Mouse (Mus musculus): ENCODE data around the gene Zfp446. TPM values are rescaled to one million over a fixed set of nuclear protein-coding genes. Genes with fewer than 3 reads are reported as not detected.
A peak's percentile ranks its signal among the peaks of the same experiment; 100 is the strongest.

Zfp446 gene
- total and polyA plus RNA-seq, 3 experiments, result 7.8 to 12.9 (median 12.8) TPM

- H3K4me3 ChIP-seq (replicated peaks in 1 of 3; ENCODE audit: low read depth in 2 of 3, low read length in 2 of 3, poor library complexity in 1 of 3), result no peak overlapping the region
- H3K36me3 ChIP-seq (replicated peaks in 1 of 2; ENCODE audit: control insufficient read depth in 1 of 2, insufficient read depth in 1 of 2, low read length in 1 of 2), result no peaks in the 10 kb centered on the region
- dilution Hi-C loops (cut with MboI; ENCODE audit: extremely low pct_ligation_motif_present, extremely low pct_unique_long_range_greater_than_20kb, low sequenced_read_pairs), result no loop called here
- no peak overlapping the region for H3K27ac ChIP-seq (ENCODE audit: insufficient read depth, low read depth)
- DNase-seq (ENCODE audit: extremely low read depth), result no peak
- H3K9ac ChIP-seq (ENCODE audit: insufficient read depth, low read depth), result no peak overlapping the region
- no peaks in the 10 kb centered on the region for H3K27me3 ChIP-seq (replicated peaks)
- H3K9me3 ChIP-seq (replicated peaks; ENCODE audit: low read length), result no peaks in the 10 kb centered on the region
- in situ Hi-C loops (cut with MboI; ENCODE audit: low pct_ligation_motif_present, low pct_unique_long_range_greater_than_20kb, low sequenced_read_pairs), result no loop called here
- H3K79me2 ChIP-seq (replicated peaks; ENCODE audit: control insufficient read depth, extremely low read depth, insufficient read depth, poor library complexity, severe bottlenecking), result no peaks in the 10 kb centered on the region
- H3K4me1 ChIP-seq (ENCODE audit: control insufficient read depth in 1 of 2, insufficient read depth in 2 of 2), result peaks cover 0 to 33% of the 10 kb centered on the region in 2 experiments; a peak in 2 of 4 replicates
- TF ChIP-seq UBTF (IDR thresholded peaks at IDR 0.05; ENCODE audit: low read depth, low read length) (no peak), MAX (IDR thresholded peaks at IDR 0.05; ENCODE audit: low read length) (no peak), MXI1 (IDR thresholded peaks at IDR 0.05; ENCODE audit: low read depth, low read length) (no peak), ETS1 (conservative IDR thresholded peaks at IDR 0.05; ENCODE audit: low read depth, low read length) (no peak), RCOR1 (conservative IDR thresholded peaks at IDR 0.05; ENCODE audit: low read depth, low read length) (no peak), USF2 (conservative IDR thresholded peaks at IDR 0.05; ENCODE audit: low read depth, low read length) (no peak)
- H3K4me2 ChIP-seq (ENCODE audit: insufficient read depth, low read depth, poor library complexity, severe bottlenecking), result no peak overlapping the region
These were observed 17.9 kb upstream of the Zfp446 start for GRCm38 (mm10) chr7:12959718-12960117.

DNA sequence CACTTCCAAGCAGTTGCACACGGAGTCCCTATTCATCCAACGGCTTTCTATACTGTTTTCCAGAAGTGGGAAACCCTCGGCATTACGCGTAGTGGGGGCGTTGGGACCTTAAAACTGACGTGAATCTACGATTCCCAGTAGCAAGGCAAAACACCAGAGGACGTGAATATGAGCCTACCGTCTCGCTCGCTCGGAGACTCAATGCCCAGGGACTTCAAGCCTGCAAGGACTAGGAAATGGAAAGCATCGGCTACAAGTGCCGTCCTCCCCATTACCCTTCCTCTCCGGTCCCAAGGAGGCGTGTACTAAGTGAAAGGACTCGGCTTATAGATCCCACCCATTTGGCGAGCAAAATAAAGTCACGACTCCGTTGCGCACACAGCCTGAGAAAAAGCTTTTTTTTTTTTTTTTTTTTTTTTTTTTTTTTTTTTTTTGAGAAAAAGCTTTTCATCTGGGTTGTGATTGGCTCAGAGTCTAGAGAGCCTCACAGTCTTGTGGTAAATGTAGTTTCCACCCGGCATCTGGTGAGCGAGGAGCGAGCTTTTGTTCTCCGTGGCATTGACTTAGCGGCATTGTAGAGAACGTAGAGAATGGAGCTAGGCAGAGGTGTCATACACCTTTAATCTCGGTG lies 16.0 kb upstream of the Zfp446 start:
- no peaks in the 10 kb centered on the region for H3K9me3 ChIP-seq (replicated peaks; ENCODE audit: low read length)
- H3K4me1 ChIP-seq (ENCODE audit: control insufficient read depth in 1 of 2, insufficient read depth in 2 of 2), result peaks cover 0 to 33% of the 10 kb centered on the region in 2 experiments; a peak in 2 of 4 replicates
- in situ Hi-C loops (cut with MboI; ENCODE audit: low pct_ligation_motif_present, low pct_unique_long_range_greater_than_20kb, low sequenced_read_pairs) (no loop called here), dilution Hi-C loops (cut with MboI; ENCODE audit: extremely low pct_ligation_motif_present, extremely low pct_unique_long_range_greater_than_20kb, low sequenced_read_pairs) (no loop called here)
- H3K27me3 ChIP-seq (replicated peaks), result no peaks in the 10 kb centered on the region
- peak overlapping the region; percentile 63 for H3K4me2 ChIP-seq (ENCODE audit: insufficient read depth, low read depth, poor library complexity, severe bottlenecking)
- no peaks in the 10 kb centered on the region for H3K36me3 ChIP-seq (replicated peaks in 1 of 2; ENCODE audit: control insufficient read depth in 1 of 2, insufficient read depth in 1 of 2, low read length in 1 of 2)
- TF ChIP-seq HCFC1 (IDR thresholded peaks at IDR 0.05; ENCODE audit: low read depth, low read length) (peak; percentile 83), ZMIZ1 (IDR thresholded peaks at IDR 0.05; ENCODE audit: low read depth, low read length) (0 out of 2 replicates have a peak, but pooled peaks have one; percentile 28), JUND (conservative IDR thresholded peaks at IDR 0.05; ENCODE audit: low read depth, low read length) (0 out of 2 replicates have a peak, but pooled peaks have one; percentile 51), POLR2A (IDR thresholded peaks at IDR 0.05; ENCODE audit: low read depth, low read length) (peak; percentile 59), MEF2A (IDR thresholded peaks at IDR 0.05; ENCODE audit: borderline replicate concordance, low read depth, low read length) (no peak), ZNF384 (IDR thresholded peaks at IDR 0.05; ENCODE audit: low read depth, low read length) (peak; percentile 99), RCOR1 (conservative IDR thresholded peaks at IDR 0.05; ENCODE audit: low read depth, low read length) (no peak), MXI1 (IDR thresholded peaks at IDR 0.05; ENCODE audit: low read depth, low read length) (peak; percentile 76), TBP (conservative IDR thresholded peaks at IDR 0.05; ENCODE audit: low read depth, low read length) (peak; percentile 76), PAX5 (IDR thresholded peaks at IDR 0.05; ENCODE audit: low read length) (no peak), BHLHE40 (IDR thresholded peaks at IDR 0.05; ENCODE audit: low read depth, low read length) (peak; percentile 62), POLR2AphosphoS2 (IDR thresholded peaks at IDR 0.05; ENCODE audit: low read depth, low read length) (no peak; the same call in 1 of the 2 replicates), USF2 (conservative IDR thresholded peaks at IDR 0.05; ENCODE audit: low read depth, low read length) (no peak), MAZ (IDR thresholded peaks at IDR 0.05; ENCODE audit: low read depth, low read length) (peak; percentile 23; the same call in 1 of the 2 replicates), NELFE (IDR thresholded peaks at IDR 0.05; ENCODE audit: low read depth, low read length) (peak; percentile 61; the same call in 1 of the 2 replicates), NRF1 (IDR thresholded peaks at IDR 0.05; ENCODE audit: low read depth, low read length) (peak; percentile 31; the same call in 1 of the 2 replicates), MYC (IDR thresholded peaks at IDR 0.05; ENCODE audit: low read depth, low read length) (peak; percentile 76; the same call in 1 of the 2 replicates), TCF12 (IDR thresholded peaks at IDR 0.05; ENCODE audit: low read depth, low read length) (peak; percentile 62; the same call in 1 of the 2 replicates), ETS1 (conservative IDR thresholded peaks at IDR 0.05; ENCODE audit: low read depth, low read length) (0 out of 2 replicates have a peak, but pooled peaks have one; percentile 24), ELF1 (IDR thresholded peaks at IDR 0.05; ENCODE audit: low read depth, low read length) (peak; percentile 53; the same call in 1 of the 2 replicates), E2F4 (IDR thresholded peaks at IDR 0.05; ENCODE audit: insufficient replicate concordance, low read depth, low read length) (0 out of 2 replicates have a peak, but pooled peaks have one; percentile 34), SIN3A (IDR thresholded peaks at IDR 0.05; ENCODE audit: low read length) (peak; percentile 82), IRF4 (IDR thresholded peaks at IDR 0.05; ENCODE audit: low read depth, low read length) (peak; percentile 53; the same call in 1 of the 2 replicates), MAX (IDR thresholded peaks at IDR 0.05; ENCODE audit: low read length) (peak; percentile 55; the same call in 1 of the 2 replicates), UBTF (IDR thresholded peaks at IDR 0.05; ENCODE audit: low read depth, low read length) (0 out of 2 replicates have a peak, but pooled peaks have one; percentile 16)
- peak overlapping the region; percentile 53 to 74 (median 63) for H3K4me3 ChIP-seq (replicated peaks in 1 of 3; ENCODE audit: low read depth in 2 of 3, low read length in 2 of 3, poor library complexity in 1 of 3)
- H3K79me2 ChIP-seq (replicated peaks; ENCODE audit: control insufficient read depth, extremely low read depth, insufficient read depth, poor library complexity, severe bottlenecking), result no peaks in the 10 kb centered on the region
- peak overlapping the region; percentile 76 for H3K9ac ChIP-seq (ENCODE audit: insufficient read depth, low read depth)
- H3K27ac ChIP-seq (ENCODE audit: insufficient read depth, low read depth), result peak overlapping the region; percentile 31; the same call in 1 of the 2 replicates
- peak; percentile 78 for DNase-seq (ENCODE audit: extremely low read depth)

All from CH12.LX (cell line).